Mouse (Mus musculus) skeletal muscle tissue, adult 2 months (tissue): ENCODE results near the gene 1700001C02Rik.

ENCODE experiments used
- DNase-seq: peaks from one replicate; pipeline ENCODE4 v3.0.0-alpha.2; 2012; ENCODE audit warnings: low read depth, low spot score

Gene 1700001C02Rik

GRCm38 (mm10) chr5:30465861-30466260, at the start of gene 1700001C02Rik:
Gene 1700001C02Rik (plus strand): TSS chr5:30466047.
- DNase-seq, result no peak

DNA sequence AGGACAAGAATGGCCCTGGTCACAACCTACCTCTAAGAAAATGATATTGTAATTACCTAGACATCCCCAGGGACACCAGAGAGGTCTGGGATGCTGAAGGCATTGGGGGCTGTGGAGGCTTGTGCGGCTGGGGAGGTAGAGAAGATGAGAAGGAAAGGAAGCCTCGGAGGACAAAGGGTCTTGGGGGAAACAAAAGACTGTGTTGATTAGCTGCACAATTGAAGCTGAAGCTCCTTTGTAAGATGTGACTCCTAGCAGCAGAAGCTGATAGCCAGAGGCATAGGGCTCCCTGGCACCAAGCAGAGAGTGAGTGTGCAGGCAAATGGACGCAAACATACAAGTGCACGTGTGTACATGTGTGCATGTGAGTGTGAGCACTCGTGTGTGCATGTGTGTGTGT, 49.2 kb upstream of the 1700001C02Rik start:
- no peak for DNase-seq

- DNase-seq, result no peak
Measured at GRCm38 (mm10) chr5:30423121-30423520, 42.7 kb upstream of the 1700001C02Rik start.

- peak; percentile 16 for DNase-seq
Measured at GRCm38 (mm10) chr5:30423572-30424244, 42.1 kb upstream of the 1700001C02Rik start.

DNA sequence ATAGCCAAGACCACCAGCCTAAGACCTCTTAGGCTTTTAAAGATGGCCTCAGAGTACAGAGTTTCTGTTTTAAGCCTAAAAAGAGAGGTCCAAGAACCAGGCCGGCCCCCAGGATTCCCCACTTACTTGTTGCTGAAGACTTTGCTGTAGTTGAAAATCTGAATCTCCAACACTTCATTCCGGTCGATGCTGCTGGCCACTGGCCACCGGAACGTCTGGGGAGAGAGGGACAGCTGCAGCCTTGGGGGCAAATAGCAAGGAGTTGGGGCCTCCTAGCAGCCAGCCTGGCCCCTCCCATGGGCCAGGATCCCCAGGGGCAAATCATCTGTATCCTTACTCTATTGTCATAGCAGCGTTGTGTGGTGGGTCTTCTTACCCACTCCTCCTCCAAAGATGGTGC, 38.4 kb upstream of the 1700001C02Rik start:
- no peak for DNase-seq

DNA sequence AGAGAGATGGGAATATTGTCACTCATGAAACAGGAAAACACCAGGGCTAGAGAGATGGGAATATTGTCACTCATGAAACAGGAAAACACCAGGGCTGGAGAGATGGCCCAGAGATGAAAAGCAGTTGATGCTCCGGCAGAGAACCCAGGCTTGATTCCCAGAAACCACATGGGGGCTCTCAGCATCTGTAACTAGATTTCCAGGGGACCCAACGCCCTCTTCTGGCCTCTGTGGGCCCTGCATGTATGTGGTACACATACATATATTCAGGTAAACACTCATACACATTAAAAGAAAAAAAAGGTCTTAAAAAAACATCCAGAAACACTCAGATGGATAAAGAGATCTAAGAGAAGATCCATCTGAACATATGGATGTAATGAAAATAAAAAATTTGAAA, 26.9 kb upstream of the 1700001C02Rik start:
- DNase-seq, result no peak

- no peak for DNase-seq
Measured at GRCm38 (mm10) chr5:30440308-30440906, 25.4 kb upstream of the 1700001C02Rik start.

DNA sequence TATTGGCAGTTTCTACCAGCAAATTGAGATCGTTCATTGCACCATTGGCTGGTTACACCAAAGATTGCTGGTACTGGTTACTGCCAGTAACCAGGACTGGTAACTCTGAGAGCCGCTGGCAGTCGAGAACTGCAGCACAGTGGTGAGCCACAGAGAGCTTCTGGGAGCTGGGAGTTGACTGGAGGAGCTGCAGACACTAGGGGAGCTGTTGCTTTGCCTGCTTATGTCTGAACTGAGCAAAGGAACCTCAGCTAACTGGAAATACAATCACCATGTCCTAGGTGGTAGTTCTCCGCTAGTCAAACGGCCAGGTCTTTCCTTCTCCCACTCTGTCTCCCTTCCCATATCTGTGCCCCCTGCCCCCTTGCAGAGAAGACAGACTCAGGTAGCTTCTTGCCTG, 23.7 kb upstream of the 1700001C02Rik start:
- DNase-seq, result no peak

DNA sequence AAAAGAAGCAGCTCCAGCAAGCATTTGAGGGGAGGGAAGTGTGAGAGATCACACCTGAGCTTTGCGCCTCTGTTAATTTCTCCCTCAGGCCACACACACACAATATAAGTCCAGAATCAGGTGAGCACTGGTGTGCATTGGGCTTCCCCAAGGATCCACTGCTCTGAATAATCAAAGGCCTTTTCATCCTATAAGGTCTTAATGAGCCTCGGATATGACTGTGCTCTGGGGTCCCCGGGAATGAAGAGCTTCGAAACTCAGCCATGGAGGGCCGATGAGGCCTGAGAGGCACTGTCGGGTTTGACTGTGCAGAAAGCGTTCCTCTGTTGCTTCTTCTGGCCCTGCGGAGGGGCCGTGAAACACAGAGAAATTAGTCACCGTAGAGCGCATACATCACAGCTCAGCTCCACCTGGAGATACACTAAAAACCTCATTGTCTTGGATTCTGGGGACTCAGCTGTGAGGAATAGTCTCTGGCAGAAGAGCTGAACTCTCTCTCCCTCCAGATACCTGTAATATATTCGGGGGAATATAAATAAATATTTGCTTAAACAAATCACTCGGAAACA, 21.4 kb upstream of the 1700001C02Rik start:
- DNase-seq, result no peak

- DNase-seq, result no peak
Measured at GRCm38 (mm10) chr5:30456056-30456455, 9.8 kb upstream of the 1700001C02Rik start.

DNA sequence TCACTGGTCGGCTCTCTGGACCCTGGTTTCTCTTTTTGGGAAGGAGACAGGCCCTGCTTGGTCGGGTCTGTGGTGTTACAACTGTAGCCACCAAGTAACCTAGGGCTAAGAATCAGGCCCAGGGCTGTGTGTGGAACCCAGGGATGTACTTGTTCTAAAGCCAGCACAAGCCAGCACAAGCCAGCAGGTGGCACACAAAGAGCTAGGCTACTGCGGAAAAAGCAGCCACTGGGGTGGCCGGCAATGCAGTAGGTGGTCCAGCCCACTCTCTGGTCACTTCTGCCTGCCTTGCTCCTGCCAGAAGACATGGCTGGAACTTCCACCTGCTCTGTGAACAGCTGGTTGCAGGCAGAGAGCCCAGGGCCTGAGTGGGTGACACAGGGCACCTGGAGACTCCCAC, 5.7 kb upstream of the 1700001C02Rik start:
- no peak for DNase-seq

DNA sequence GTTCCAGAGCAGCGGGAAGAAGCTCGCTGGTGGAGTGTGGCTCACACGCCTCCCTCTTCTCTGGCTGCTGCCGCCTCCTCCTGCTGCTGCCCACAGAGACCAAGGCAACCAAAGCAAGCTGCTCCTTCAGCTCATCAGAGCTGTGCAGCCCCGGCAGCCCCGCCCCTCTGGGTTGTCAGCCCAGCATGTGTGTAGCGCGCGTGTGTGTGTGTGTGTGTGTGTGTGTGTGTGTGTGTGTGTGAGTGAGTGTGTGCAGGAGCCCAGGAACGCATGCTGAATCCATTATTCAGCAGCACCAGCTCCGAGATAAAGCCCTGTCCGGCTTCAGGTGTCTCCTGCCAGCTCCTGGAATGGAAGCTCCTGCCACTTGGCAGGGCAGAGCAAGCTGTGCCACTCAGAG, 4.0 kb upstream of the 1700001C02Rik start, which contains the start of gene Otof:
Gene Otof, minus strand, starts transcription at position 112 of the 400 bp plus-strand sequence.
- DNase-seq, result no peak

DNA sequence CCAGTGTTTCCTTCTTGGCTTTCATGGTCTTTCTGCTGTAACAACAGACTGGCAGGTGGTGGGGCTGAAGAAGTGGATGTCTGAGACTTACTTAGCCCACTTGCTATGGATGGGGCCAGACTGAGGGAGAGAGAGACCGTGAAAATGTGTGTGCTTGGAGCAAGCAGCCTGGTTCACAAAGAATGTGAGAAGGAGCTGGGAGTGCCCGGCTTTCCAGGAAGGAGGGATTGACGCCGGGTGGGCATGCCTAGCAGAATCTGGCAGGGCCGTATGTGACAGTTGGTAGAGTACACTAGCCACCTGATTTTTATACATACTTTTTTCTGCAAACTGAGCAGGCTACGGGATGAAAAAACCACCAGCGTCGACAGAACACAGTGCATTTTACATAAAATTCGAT, 468 bp downstream of the 1700001C02Rik start:
- no peak for DNase-seq

- no peak for DNase-seq
Measured at GRCm38 (mm10) chr5:30470454-30470853, 4.6 kb downstream of the 1700001C02Rik start.

GRCm38 (mm10) chr5:30472148-30472547, 6.3 kb downstream of the 1700001C02Rik start:
- no peak for DNase-seq

- DNase-seq, result no peak
Measured at GRCm38 (mm10) chr5:30476534-30476933, 10.7 kb downstream of the 1700001C02Rik start.

GRCm38 (mm10) chr5:30482319-30482718, 16.5 kb downstream of the 1700001C02Rik start:
- DNase-seq, result peak; percentile 21

DNA sequence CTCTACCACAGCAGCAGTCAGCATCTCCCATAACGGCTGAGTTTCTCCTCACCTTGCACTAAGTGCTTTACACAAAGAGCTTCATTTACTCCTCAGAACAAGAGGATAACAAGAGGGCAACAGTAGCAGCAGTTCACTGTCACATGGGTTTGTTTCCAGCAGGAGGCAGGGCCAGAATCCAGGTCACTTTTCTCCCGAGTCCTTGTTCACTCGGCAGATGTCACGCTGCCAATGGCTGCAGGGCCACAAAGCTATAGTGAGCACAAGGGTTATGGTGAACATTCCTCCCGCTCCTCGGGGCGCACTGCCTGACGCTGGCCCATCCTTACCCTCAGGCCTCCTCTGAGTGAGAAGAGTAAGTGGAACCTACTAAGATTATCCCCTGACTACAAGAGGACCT, 17.7 kb downstream of the 1700001C02Rik start:
- DNase-seq, result no peak

DNA sequence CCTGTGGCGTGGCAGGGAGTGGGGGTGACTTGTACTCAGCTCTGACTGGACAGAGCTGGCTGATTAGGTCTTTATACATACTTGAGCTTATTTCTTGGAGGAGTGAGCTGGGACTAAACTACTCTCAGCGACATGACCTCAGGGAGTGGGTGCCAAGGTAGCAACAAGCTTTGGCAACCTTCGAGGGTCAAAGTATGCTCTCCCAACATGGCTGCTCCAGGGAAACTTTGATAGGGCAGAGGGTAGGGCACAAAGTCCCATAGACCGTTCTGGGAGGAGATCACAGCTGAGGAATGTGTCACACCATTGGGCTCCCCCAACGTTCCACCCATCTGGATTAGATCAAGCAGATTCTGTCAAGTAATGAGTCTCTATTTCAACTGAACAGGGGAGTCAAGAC, 18.7 kb downstream of the 1700001C02Rik start:
- DNase-seq, result no peak

GRCm38 (mm10) chr5:30485136-30485535, 19.3 kb downstream of the 1700001C02Rik start:
- no peak for DNase-seq

GRCm38 (mm10) chr5:30490215-30490614, 24.4 kb downstream of the 1700001C02Rik start:
- no peak for DNase-seq

- DNase-seq, result no peak
Measured at GRCm38 (mm10) chr5:30490845-30491244, 25.0 kb downstream of the 1700001C02Rik start.

DNA sequence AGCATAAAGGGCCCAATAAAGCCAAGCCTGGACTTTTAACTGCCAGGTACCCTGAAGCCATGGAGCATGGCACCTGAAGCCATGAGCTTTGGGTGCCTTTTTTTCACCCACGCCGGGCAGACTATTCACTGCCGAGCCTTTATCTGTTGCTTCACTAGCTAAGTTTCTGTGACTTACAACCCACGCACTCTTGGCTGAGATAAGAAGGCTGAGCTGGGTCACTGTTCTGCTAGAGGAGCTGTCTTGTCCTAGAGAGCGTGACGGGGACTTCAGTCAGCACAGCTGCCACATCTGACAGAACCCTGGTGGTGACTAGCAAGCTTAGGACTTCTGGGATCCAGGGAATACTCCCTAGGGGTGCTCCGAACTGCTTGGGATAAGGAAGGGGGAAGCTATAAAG, 27.9 kb downstream of the 1700001C02Rik start:
- no peak for DNase-seq
